In genomic region chr19:18881162-18881561, GRCm38 (mm10) we compare ENCODE assay signal across 21 mouse cellular contexts.
"Had no signal": no experiment of that assay in that cellular context is flagged by ENCODE, and none has a peak within 500 bp of the region (broad histone marks: within the 10 kb centered on the region; RNA-seq: fewer than 3 reads in every experiment).

No protein-coding gene starts in this region.

- H3K4me3 ChIP-seq: limb, embryonic 13.5 days; liver, embryonic 12.5 days; liver, embryonic 15.5 days; lung, embryonic 15.5 days; megakaryocyte, embryonic 14.5 days; midbrain, embryonic 12.5 days; neural tube, embryonic 13.5 days; stomach, embryonic 15.5 days had no signal

- H3K27me3 ChIP-seq: limb, embryonic 13.5 days; liver, embryonic 12.5 days; liver, embryonic 15.5 days; lung, embryonic 15.5 days; megakaryocyte, embryonic 14.5 days; midbrain, embryonic 12.5 days; neural tube, embryonic 13.5 days; stomach, embryonic 15.5 days had no signal

- H3K27ac ChIP-seq: limb, embryonic 13.5 days; liver, embryonic 12.5 days; liver, embryonic 15.5 days; lung, embryonic 15.5 days; midbrain, embryonic 12.5 days; neural tube, embryonic 13.5 days; stomach, embryonic 15.5 days had no signal

- H3K4me1 ChIP-seq: liver, embryonic 12.5 days; liver, embryonic 15.5 days; lung, embryonic 15.5 days; megakaryocyte, embryonic 14.5 days; midbrain, embryonic 12.5 days; neural tube, embryonic 13.5 days; stomach, embryonic 15.5 days had no signal

- H3K9ac ChIP-seq: limb, embryonic 13.5 days; liver, embryonic 12.5 days; liver, embryonic 15.5 days; lung, embryonic 15.5 days; midbrain, embryonic 12.5 days; neural tube, embryonic 13.5 days; stomach, embryonic 15.5 days had no signal

- H3K9me3 ChIP-seq: limb, embryonic 13.5 days; liver, embryonic 12.5 days; liver, embryonic 15.5 days; lung, embryonic 15.5 days; megakaryocyte, embryonic 14.5 days; midbrain, embryonic 12.5 days; neural tube, embryonic 13.5 days; stomach, embryonic 15.5 days had no signal

- H3K4me2 ChIP-seq: limb, embryonic 13.5 days; liver, embryonic 12.5 days; liver, embryonic 15.5 days; lung, embryonic 15.5 days; midbrain, embryonic 12.5 days; neural tube, embryonic 13.5 days; stomach, embryonic 15.5 days had no signal

- DNase-seq: kidney, adult 9 months; kidney, postnatal 14 days; kidney, postnatal 4 days; left cerebral cortex, postnatal 4 days; liver; lung, adult 18-20 months; lung, postnatal 10 days; lung, postnatal 36 days; retina, postnatal 1 day; right cerebral cortex, postnatal 25 days; spleen, adult 18-20 months; thymus, postnatal 25 days had no signal

- ATAC-seq: liver, embryonic 12.5 days; midbrain, embryonic 16.5 days had no signal

- H3K36me3 ChIP-seq: limb, embryonic 13.5 days; liver, embryonic 12.5 days; liver, embryonic 15.5 days; lung, embryonic 15.5 days; midbrain, embryonic 12.5 days; neural tube, embryonic 13.5 days; stomach, embryonic 15.5 days had no signal
